Mouse (Mus musculus) layer of hippocampus, postnatal 25 days (tissue): ENCODE measurements around the gene Ehmt1. TPM values are rescaled to one million over a fixed set of nuclear protein-coding genes. Genes with fewer than 3 reads are reported as not detected.
A peak's percentile ranks its signal among the peaks of the same experiment; 100 is the strongest.

Experiments used
- DNase-seq, 2 experiments: peaks; one replicate each; pipeline ENCODE4 v3.0.0; 2022; ENCODE audit warnings: mixed read lengths in 2 of 2, low spot score in 1 of 2; ENCODE audit errors: extremely low spot score in 1 of 2
- total RNA-seq, 2 experiments: library from RNA; stranded (reverse); gene quantifications; 2 replicates each; pipeline ENCODE4 v1.2.3; 2021

Ehmt1 gene
- total RNA-seq, 2 experiments from 2014 or later: 61.4 to 71.0 TPM

- DNase-seq: no peak
Observed at GRCm38 (mm10) chr2:24807691-24808090, 111.7 kb downstream of the Ehmt1 start.

GRCm38 (mm10) chr2:24807036-24807435 lies 112.4 kb downstream of the Ehmt1 start:
- peak in 1 of 2 experiments; percentile 14 for DNase-seq

- no peak for DNase-seq
Observed at GRCm38 (mm10) chr2:24806143-24806542, 113.3 kb downstream of the Ehmt1 start.

- DNase-seq: no peak
Observed at GRCm38 (mm10) chr2:24805621-24806020, 113.8 kb downstream of the Ehmt1 start.

- DNase-seq: no peak
Observed at GRCm38 (mm10) chr2:24796833-24797457, 122.5 kb downstream of the Ehmt1 start.

GRCm38 (mm10) chr2:24787250-24787649 lies 132.2 kb downstream of the Ehmt1 start:
- DNase-seq: no peak

GRCm38 (mm10) chr2:24781253-24781652 lies 138.2 kb downstream of the Ehmt1 start:
- DNase-seq: no peak

- no peak for DNase-seq
Observed at GRCm38 (mm10) chr2:24776831-24777230, 142.6 kb downstream of the Ehmt1 start.

- no peak for DNase-seq
Observed at GRCm38 (mm10) chr2:24775951-24776587, 143.3 kb downstream of the Ehmt1 start.

GRCm38 (mm10) chr2:24774832-24775231 lies 144.6 kb downstream of the Ehmt1 start:
- DNase-seq: peak in 1 of 2 experiments; percentile 31

GRCm38 (mm10) chr2:24770861-24771260 lies 148.6 kb downstream of the Ehmt1 start:
- peak in 1 of 2 experiments; percentile 40 for DNase-seq

GRCm38 (mm10) chr2:24763115-24763557 lies 156.3 kb downstream of the Ehmt1 start, which contains the start of gene Cacna1b:
TSS of gene Cacna1b (minus strand) at chr2:24763152.
- DNase-seq: peak; percentile 88 to 89

GRCm38 (mm10) chr2:24762446-24762960 lies 156.9 kb downstream of the Ehmt1 start:
- DNase-seq: peak; percentile 29 to 57

GRCm38 (mm10) chr2:24761923-24762445 lies 157.4 kb downstream of the Ehmt1 start:
- DNase-seq: peak; percentile 50 to 55

- DNase-seq: peak; percentile 44 to 78
Observed at GRCm38 (mm10) chr2:24755276-24755675, 164.1 kb downstream of the Ehmt1 start.

GRCm38 (mm10) chr2:24752599-24752998 lies 166.8 kb downstream of the Ehmt1 start:
- DNase-seq: no peak

- DNase-seq: no peak
Observed at GRCm38 (mm10) chr2:24750051-24750450, 169.4 kb downstream of the Ehmt1 start.

- DNase-seq: no peak
Observed at GRCm38 (mm10) chr2:24747878-24748277, 171.5 kb downstream of the Ehmt1 start.
